Mouse (Mus musculus): Measurements from ENCODE around the gene Radil.

- TF ChIP-seq CTCF (IDR thresholded peaks at IDR 0.05; ENCODE audit: extremely low read depth, insufficient read length, insufficient replicate concordance, low read depth, low read length) (no peak), POLR2A (IDR thresholded peaks at IDR 0.05; ENCODE audit: low read depth, low read length) (no peak)
These were observed 32.8 kb upstream of the Radil start for GRCm38 (mm10) chr5:142583616-142584126.
